Mouse (Mus musculus) cortical plate, adult 2 months (tissue): Measurements from ENCODE around the gene Prm1.

Experiments used
- CTCF ChIP-seq: fragments of 200-500 bp; IDR thresholded peaks from 2 replicates; pipeline ENCODE4 v1.5.1; 2011; ENCODE audit warnings: mild to moderate bottlenecking, control low read depth, low read length; ENCODE audit not compliant: insufficient read depth; ENCODE audit errors: extremely low read depth
- POLR2A ChIP-seq: fragments of 200-500 bp; IDR thresholded peaks from 2 replicates; pipeline ENCODE4 v1.6.1; 2011; ENCODE audit warnings: mild to moderate bottlenecking, low read length, control low read depth; ENCODE audit not compliant: insufficient read depth; ENCODE audit errors: extremely low read depth

DNA sequence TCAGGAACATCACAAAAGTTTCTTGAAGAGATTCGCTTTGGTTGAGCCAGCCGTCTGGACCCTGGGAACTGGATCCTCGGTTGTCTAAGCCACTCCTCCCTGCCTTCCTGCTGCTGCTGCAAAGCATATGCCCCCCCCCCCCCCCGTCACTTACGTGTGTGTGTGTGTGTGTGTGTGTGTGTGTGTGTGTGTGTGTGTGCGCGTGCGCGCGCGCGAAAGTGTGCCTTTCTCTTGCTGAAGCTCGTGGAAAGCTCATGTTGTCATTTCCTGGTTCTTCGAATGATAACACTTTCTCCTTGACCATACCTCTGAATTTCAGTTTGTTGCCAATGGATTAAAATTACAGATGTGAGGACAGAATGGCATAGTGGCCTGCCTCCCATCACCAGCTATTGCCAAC lies 34.4 kb upstream of the Prm1 start:
- TF ChIP-seq POLR2A (no peak), CTCF (no peak)
